Mouse (Mus musculus): Measurements from ENCODE around the gene Rps19bp1. TPM values are rescaled to one million over a fixed set of nuclear protein-coding genes. Genes with fewer than 3 reads are reported as not detected.
A peak's percentile ranks its signal among the peaks of the same experiment; 100 is the strongest.

Rps19bp1 gene
- total RNA-seq, 1 experiment from 2014 or later, result 35.1 TPM

DNA sequence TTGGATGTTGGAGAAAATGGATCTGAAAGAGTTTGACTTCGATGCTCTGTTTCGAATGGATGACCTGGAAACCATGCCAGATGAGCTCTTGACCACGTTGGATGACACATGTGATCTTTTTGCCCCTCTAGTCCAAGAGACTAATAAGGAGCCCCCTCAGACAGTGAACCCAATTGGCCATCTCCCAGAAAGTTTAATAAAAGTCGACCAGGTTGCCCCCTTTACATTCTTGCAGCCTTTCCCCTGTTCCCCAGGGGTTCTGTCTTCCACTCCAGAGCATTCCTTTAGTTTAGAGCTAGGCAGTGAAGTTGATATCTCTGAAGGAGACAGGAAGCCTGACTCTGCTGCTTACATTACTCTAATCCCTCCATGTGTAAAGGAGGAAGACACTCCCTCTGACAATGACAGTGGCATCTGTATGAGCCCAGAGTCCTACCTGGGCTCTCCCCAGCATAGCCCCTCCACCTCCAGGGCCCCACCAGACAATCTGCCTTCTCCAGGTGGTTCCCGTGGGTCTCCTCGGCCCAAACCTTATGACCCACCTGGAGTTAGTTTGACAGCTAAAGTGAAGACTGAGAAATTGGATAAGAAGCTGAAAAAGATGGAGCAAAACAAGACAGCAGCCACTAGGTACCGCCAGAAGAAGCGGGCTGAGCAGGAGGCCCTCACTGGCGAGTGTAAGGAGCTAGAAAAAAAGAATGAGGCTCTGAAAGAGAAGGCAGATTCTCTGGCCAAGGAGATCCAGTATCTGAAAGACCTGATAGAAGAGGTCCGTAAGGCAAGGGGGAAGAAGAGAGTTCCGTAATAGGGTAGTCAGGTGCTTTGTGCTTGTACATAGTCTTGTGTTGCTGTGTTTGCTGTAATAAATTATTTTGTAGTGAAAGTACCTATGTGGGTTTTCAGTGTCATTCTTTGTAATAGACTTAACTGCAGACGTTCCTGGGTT is 7.2 kb downstream of the Rps19bp1 start:
- peak; percentile 13 for DNase-seq

GRCm38 (mm10) chr15:80256242-80256641 is 7.9 kb downstream of the Rps19bp1 start:
- peak; percentile 38 for DNase-seq

GRCm38 (mm10) chr15:80255646-80256121 is 8.4 kb downstream of the Rps19bp1 start:
- DNase-seq, result peak; percentile 97

DNA sequence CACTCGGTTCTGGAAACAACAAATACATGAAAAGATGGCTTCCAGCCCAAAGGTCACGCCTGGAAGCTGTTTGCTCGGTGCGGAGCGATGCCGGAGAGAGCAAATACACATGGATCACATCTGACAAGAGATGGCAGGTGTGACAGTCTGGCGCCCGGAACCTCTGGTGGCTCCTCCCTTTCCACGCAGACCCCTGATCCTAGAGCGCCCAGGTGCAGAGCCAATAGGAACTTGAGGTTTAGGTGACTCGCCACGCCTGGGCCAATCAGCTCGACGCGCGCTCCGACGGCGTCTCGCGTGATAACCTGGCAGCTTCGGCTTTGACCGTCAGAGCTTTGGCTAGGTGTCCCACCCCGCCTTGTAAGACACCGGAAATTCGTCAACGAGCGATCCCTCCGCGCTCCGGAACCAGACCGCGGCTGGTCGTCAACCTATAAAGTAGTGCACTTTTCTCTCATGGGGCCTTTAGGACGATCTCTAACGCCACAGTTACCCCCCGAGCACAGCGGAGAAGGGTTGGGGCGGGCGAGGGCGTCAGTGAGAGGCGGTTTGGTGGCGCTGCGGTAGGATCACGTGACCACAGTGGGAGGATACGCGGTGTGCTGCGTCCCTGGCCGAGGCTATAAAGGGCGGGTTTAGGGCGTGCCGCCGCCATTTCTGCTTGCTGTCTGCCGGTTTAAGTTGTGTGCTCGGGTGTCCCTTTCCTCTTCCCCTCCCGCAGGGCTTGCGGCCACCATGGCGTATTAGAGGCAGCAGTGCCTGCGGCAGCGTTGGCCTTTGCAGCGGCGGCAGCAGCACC is 9.1 kb downstream of the Rps19bp1 start, which contains the start of gene Atf4:
TSS of gene Atf4 (plus strand) at position 338 of the 799 bp plus-strand sequence.
- peak; percentile 99 for DNase-seq

- peak; percentile 87 for DNase-seq
Measured at GRCm38 (mm10) chr15:80254207-80254606, 9.9 kb downstream of the Rps19bp1 start.

- DNase-seq, result no peak
Measured at GRCm38 (mm10) chr15:80253530-80253929, 10.6 kb downstream of the Rps19bp1 start.

- no peak for DNase-seq
Measured at GRCm38 (mm10) chr15:80250586-80250985, 13.5 kb downstream of the Rps19bp1 start.

GRCm38 (mm10) chr15:80249672-80250071 is 14.4 kb downstream of the Rps19bp1 start:
- DNase-seq, result no peak

GRCm38 (mm10) chr15:80248596-80248995 is 15.5 kb downstream of the Rps19bp1 start:
- no peak for DNase-seq

GRCm38 (mm10) chr15:80248135-80248534 is 16.0 kb downstream of the Rps19bp1 start:
- no peak for DNase-seq

DNA sequence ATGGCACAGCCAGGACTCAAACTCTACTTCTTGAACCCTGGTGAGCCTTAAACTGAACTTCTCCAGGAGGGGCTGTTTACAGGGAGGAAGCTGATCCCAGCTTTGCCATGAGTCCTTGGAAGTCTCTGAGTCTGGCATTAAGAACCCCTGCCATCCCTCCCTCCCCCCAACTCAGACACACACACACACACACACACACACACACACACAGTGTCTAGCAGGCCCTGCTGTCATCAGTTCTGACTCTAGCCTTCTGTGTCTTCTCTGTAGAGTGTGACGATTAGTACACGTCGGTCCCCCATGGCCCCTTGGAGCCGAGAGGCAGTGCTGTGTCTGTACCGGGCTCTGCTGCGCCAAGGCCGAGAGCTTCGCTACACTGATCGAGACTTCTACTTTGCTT is 28.6 kb downstream of the Rps19bp1 start, which contains the start of gene AC140267.1:
TSS of gene AC140267.1 (plus strand) at position 301 of the 400 bp plus-strand sequence.
- no peak for DNase-seq

- DNase-seq, result peak; percentile 99
Measured at GRCm38 (mm10) chr15:80233733-80234509, 30.2 kb downstream of the Rps19bp1 start, which contains the start of gene Mief1. Mief1 (plus strand) TSS chr15:80234018.

- no peak for DNase-seq
Measured at GRCm38 (mm10) chr15:80233053-80233452, 31.1 kb downstream of the Rps19bp1 start.

DNA sequence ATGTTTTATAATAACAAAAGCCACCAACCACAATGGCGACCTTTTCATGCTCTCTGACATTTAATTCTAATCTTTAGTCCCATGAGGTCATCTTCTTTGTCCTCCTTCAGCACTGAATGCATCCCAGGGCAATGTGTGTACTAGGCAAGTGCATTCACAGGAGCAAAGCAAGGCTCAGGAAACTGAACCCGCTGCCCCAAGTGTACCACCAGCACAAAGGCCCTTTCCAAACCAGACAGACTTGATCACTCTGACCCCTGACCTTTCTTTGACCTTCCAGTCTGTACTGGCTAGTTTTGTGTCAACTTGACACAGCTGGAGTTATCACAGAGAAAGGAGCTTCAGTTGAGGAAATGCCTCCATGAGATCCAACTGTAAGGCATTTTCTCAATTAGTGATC is 31.8 kb downstream of the Rps19bp1 start:
- no peak for DNase-seq

- no peak for DNase-seq
Measured at GRCm38 (mm10) chr15:80228071-80228800, 35.9 kb downstream of the Rps19bp1 start.

DNA sequence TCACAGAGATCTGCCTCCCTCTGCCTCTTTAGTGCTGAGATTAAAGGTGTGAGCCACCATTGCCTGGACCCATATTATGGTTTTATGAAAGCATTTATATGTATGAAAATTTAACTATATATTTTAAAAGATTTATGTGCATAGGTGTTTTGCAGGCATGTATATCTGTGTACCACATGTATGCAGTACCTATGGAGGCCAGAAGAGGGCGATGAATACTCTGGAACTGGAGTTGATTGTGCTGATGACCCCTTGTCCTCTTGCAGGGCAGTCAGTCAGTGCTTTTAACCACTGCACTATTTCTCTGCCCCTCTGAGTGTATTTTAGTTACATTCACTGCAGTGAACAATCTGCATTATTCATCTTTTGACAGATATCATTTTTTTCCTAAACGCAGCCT is 38.3 kb downstream of the Rps19bp1 start:
- DNase-seq, result peak; percentile 73

DNA sequence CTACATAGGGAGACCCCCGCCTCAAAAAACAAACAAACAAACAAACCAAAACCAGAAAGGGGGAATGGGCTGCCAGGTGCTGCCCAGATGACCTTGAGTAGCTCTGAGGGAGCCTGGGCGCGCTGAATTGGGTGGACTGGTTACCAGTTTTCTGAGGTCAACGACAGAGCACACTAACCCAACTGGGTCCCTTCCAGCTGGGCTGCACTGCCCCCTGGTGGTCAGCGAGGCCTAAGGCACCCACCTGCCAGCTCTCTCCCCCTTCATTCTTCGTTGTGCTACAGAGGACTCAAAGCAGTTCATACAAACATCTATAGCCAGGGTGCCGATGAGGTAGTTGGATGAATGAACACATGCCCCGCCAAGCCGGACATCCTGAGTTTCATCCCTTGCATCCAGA is 38.9 kb downstream of the Rps19bp1 start:
- peak; percentile 95 for DNase-seq

DNA sequence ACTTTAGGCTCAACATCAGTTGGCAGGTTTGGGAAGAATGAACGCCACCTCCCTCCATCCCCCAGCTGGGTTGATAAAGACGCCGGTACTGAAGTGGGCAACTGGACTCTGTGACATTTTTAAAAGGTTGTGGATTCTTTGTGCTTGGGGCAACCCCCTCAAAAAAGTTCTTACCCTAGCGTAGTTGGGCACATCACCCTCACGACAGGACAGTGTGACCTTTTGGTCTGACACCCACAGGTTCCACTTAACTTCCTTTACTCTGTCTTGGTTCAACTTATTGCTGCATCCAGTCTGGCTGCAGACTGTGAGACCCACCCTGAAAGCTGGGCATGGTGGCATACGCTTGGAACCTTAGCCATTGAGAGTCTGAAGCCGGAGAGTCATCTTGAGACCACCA is 40.4 kb downstream of the Rps19bp1 start:
- no peak for DNase-seq

- no peak for DNase-seq
Measured at GRCm38 (mm10) chr15:80221031-80221430, 43.1 kb downstream of the Rps19bp1 start.

DNA sequence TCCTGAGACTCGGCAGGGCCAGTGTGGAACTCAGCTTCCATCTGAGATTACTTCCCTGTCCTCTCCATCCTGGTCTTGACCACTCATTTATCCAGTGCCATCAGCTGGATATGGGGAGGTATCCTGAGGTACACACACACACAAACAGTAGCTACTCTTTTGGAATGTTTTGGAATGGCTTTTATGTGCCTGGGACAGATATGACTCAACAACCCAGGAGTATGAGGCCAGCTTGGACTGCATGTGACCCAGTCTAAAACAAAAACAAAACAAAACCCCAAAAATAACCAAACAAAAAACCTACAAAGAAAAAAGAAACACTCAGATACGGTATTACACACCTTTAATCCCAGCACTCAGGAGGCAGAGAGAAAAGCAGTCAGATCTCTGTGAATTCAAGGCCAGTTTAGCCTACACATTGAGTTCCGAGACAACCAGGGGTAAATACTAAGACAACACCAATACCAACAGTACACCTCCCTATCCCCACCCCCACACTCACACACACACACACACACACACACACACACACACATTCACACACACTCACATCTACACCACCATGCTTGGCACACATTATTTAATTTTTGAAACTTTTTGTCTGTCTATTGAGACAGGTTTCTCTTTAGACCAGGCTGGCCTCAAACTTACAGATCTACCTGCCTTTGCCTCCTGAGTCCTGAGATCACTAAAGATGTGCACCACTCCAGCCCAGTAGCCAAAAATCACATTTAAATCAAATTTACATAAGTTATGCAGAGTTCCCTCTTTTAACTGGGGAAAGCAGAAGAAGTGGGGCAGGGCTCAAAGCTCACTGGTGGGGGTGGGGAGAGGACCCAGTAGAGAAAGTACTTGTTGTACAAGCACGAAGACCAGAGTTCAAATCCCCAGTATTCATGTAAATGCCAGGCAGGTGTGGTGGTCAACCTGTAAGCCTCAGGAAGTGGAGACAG is 44.1 kb downstream of the Rps19bp1 start:
- no peak for DNase-seq

Measured in adrenal gland, postnatal 14 days (tissue).